Mouse (Mus musculus) lung, adult 2 months (tissue): ENCODE data around the gene Cyp2ab1.

Source experiments
- CTCF ChIP-seq: fragments of 200-500 bp; IDR thresholded peaks from 2 replicates; pipeline ENCODE4 v1.5.1; 2011; ENCODE audit warnings: mild to moderate bottlenecking, low read length, control low read depth; ENCODE audit not compliant: insufficient read depth
- POLR2A ChIP-seq: fragments of 200-500 bp; IDR thresholded peaks from 2 replicates; pipeline ENCODE4 v1.6.1; 2011; ENCODE audit warnings: low read depth, mild to moderate bottlenecking, control low read depth, low read length, borderline replicate concordance; ENCODE audit errors: extremely low read depth

DNA sequence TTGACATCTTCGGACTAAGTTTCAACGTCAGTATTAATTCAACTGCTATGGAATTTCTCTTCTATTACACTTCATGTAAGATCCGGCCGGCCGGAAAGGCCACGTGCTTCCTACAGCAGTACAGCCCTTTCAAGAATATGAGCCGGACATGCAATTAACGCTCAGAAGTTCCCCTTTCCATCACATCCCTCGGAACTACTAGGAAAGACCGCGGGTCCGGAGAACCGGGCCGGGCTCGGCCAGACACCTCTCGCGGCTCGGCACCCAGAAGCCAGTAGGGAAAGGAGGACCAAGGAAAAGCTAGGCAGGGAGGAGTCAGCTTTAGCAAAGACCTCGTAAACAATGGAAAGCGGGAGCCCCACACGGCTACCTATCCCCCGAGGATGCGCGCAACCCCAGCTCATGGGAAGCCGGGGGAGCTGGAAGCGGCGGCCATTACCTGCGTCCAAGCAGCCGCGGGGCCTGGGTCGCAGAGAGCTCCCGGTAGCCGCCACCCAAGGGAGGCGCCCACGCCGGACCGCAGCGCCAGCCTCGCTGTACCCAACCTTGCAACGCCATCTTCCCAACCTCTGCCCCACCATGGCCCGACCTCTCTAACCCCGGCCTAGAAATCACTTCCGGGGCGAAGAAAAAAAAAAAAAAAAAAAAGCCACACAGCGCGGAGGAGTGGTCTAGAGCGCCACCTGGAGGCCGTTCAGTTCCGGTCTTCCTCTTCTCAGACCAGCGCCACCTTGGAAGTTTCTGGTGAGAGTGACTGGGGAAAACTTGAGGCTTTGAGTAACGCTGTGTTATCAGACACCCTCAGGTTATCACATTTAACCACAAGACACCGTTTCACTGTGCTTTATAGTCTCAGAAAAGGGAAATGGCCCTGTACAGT is 23.2 kb downstream of the Cyp2ab1 start, which contains the start of gene Parl:
- TF ChIP-seq POLR2A (peak; percentile 67; the same call in 1 of the 2 replicates), CTCF (peak; percentile 76)
